Mouse (Mus musculus): ENCODE measurements around the gene Olfm3.

Olfm3 gene

GRCm38 (mm10) chr3:115080428-115081181, 176.7 kb downstream of the Olfm3 start:
- no peak for DNase-seq (ENCODE audit: low spot score)

GRCm38 (mm10) chr3:115081371-115081770, 177.5 kb downstream of the Olfm3 start:
- no peak for DNase-seq (ENCODE audit: low spot score)

- DNase-seq (ENCODE audit: low spot score) = no peak
Observed at GRCm38 (mm10) chr3:115082947-115083346, 179.1 kb downstream of the Olfm3 start.

GRCm38 (mm10) chr3:115088281-115088680, 184.4 kb downstream of the Olfm3 start:
- DNase-seq (ENCODE audit: low spot score) = no peak

- no peak for DNase-seq (ENCODE audit: low spot score)
Observed at GRCm38 (mm10) chr3:115090670-115091069, 186.8 kb downstream of the Olfm3 start.

GRCm38 (mm10) chr3:115095496-115095895, 191.6 kb downstream of the Olfm3 start:
- no peak for DNase-seq (ENCODE audit: low spot score)

- no peak for DNase-seq (ENCODE audit: low spot score)
Observed at GRCm38 (mm10) chr3:115099590-115099989, 195.7 kb downstream of the Olfm3 start.

- no peak for DNase-seq (ENCODE audit: low spot score)
Observed at GRCm38 (mm10) chr3:115104155-115104801, 200.4 kb downstream of the Olfm3 start.

GRCm38 (mm10) chr3:115104802-115105493, 201.1 kb downstream of the Olfm3 start:
- DNase-seq (ENCODE audit: low spot score) = no peak

- no peak for DNase-seq (ENCODE audit: low spot score)
Observed at GRCm38 (mm10) chr3:115145722-115146121, 241.8 kb downstream of the Olfm3 start.

GRCm38 (mm10) chr3:115146244-115146643, 242.4 kb downstream of the Olfm3 start:
- DNase-seq (ENCODE audit: low spot score) = no peak

- no peak for DNase-seq (ENCODE audit: low spot score)
Observed at GRCm38 (mm10) chr3:115158903-115159473, 255.1 kb downstream of the Olfm3 start.

GRCm38 (mm10) chr3:115174625-115175024, 270.7 kb downstream of the Olfm3 start:
- no peak for DNase-seq (ENCODE audit: low spot score)

Data from layer of hippocampus, adult 9-10 months (tissue).